Mouse (Mus musculus) c-Kit-negative CD71-positive TER-119-positive erythroid progenitor cells, embryonic 14.5 days (primary cell): ENCODE data around the gene Dgki.

Experiments
- DNase-seq: peaks from one replicate; pipeline ENCODE4 v3.0.0-alpha.2; 2013; ENCODE audit warnings: low read depth, low spot score

Dgki gene

DNA sequence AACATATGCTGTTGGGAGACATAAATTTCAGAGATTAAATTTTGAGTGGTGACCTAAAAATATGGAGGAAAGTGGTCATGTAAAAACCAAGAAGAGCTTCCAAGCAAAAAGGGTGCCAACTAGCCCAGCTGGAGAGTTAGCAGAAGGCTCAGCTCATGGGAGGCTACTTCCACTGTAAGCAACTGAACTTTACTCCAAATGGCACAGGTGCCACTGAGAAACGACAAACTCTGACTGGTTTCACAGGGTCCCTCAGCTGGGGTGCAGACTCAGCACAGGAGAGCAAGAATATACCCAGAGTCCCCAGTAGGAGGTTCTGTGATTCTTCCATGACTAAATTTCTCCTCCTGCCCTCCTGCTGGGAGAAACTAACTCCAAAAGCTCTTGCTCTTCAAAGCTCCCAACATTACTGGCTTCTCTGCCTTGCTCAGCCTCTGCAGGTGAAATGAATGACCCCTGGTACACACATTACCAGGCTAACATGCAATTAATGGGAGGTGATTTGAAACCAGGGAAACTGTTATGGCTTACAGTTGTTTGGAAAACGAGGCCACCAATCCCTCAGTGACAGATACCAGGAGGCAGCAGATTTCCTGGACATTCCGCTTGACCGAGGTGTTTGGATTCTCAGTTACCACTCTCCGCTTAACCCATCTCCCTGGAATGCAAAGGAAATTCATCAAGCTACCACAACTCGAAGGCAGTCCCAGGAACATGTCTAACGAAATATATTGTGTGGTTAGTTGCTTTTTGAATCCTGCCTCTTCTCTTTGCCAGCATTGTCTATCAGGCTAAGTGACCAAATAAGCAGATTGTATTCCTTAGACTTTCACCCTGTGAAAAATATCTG is 487.1 kb downstream of the Dgki start:
- no peak for DNase-seq

DNA sequence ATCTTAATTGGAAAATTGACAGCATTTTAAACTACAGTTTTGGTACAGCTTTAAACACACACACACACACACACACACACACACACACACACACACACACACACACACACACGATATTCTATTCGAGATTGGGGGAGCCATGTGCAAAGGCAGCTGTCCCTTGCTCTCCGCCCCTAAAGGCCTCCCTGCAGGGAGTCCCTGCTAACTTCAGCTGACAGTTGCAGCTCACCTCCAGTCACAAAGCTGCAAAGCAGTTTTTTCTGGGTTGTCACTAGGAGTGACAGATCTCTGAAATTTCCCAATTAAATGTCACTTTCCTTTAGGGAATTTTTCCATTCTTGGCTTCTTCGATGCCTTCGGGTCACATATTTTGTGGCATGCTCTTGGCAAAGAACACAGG is 489.5 kb downstream of the Dgki start:
- DNase-seq, result no peak

DNA sequence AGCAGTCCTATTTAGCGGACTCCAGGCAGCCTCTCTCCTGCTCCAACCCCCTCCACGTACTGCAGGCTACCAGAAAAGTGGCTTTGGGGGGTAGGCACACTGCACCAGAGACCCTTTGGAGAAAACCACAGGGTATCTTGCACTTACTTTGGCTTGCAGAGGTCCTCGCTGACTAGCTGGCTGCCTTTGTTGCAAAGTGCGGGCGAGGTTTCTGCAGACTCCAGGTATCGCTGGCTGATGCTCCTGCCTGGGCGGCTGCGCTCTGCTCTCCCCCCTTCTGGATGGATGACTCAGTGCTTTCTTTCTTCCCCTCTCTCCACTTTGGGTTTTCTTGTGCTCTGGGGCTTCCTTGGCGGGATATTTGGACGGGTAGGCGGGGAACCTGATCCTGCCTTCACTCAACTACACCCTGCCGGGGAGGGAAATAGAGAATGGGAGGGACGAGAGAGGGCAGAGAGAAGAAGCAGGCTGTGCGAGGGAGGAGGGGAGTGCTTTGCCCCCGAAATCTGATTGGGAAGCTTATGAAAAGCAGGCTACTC is 490.2 kb downstream of the Dgki start, which contains the start of gene Ptn:
Ptn (minus strand) TSS at position 474 of the 539 bp plus-strand sequence.
- DNase-seq, result no peak

DNA sequence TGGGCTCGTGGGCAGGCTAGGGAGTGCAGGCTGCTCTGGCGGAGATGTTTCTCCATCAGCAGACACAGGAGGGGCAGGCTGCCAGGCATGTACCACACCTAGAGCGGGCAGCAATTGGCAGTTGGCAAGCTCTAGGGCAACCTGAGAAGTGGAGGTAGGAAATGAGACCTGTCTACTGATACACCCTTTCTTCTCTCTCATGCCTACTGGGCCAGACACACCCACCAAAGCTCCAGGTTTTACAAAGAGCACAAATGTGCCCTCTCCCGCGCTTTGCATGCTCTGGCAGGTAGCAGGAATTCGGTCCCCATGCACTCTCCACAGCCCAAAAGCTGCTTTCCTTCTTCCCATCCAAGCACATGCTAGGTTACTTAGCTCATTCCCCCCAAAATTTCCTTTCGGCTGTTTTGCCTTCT is 490.7 kb downstream of the Dgki start:
- DNase-seq, result no peak

DNA sequence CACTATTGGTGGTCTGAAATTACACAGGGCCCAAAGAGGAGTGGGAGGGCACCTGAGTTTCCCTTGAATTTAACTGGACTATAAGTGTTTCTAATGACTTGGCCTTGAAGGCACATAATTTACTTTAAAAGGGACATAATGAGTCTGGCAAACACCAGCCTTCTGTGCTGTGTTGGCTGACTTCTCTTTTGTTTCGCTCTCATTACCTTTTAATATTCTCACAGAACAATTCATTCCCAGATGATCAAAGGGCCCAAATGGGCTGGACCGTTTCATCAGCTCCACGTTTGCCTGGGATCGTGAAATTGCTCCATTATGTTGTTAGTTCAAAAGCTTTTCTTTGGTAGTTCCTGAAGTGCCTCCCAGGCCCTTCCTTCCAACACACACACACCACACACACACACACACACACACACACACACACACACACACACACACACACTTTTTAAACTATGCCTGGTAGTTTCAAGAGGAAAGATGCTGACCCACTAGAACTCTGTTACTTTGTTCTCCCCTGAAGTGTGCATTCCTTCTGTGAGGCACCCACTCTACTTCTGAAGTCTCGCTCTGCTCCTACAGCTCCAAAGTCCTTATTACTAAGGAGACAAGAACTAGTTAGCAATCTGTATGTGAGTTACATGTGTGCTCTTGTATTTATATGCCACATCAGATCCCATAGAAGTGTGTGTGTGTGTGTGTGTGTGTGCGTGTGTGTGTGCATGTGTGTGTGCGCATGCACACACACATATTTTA is 491.5 kb downstream of the Dgki start:
- no peak for DNase-seq

DNA sequence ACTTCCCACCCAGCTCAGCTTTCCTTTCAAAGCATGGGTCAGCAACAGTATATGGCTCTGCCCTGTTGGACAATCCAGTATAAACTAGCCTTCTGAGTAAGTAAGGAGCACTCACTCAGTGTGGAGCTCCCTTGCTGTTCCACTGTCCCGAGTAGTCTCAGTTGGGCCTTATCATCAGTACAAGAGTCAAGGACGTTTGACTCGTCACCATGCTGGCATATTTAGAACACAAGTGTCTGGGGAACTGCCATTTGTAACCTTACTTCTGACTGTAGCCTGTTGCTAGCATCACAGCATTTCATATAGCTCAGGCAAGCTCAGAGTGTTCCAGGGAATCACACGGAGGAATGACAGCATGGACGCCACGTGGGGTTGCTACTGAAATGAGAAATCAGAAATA is 493.1 kb downstream of the Dgki start:
- no peak for DNase-seq

DNA sequence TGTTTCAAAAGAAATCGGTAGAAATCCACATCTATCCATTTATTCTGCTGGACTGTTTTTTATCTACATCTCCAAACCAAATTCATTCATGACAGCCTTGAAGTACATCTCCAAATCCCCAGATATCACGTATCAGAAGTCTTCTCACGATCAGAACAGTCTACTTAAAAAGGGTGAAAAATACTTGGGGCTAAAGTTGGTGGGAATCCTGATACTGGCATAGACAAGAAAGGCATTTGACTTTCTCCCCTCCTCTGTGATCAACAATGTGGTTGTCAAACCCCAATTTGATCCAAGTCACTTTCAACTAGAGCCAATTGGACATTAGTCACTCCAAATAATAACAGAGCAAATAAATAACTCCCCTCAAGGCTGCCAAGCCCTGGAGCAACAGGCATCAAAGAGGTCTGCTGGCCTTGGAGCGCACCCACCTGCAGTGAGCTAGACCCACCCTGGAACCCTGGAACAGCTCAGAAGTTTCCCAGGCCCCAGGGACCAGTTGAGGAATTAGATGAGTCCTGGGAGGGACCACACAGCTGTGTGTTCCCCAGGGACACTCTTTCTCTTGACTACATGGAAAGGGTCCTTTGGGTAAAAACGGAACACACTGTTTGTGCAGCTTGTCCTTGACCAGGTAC is 499.6 kb downstream of the Dgki start:
- no peak for DNase-seq

DNA sequence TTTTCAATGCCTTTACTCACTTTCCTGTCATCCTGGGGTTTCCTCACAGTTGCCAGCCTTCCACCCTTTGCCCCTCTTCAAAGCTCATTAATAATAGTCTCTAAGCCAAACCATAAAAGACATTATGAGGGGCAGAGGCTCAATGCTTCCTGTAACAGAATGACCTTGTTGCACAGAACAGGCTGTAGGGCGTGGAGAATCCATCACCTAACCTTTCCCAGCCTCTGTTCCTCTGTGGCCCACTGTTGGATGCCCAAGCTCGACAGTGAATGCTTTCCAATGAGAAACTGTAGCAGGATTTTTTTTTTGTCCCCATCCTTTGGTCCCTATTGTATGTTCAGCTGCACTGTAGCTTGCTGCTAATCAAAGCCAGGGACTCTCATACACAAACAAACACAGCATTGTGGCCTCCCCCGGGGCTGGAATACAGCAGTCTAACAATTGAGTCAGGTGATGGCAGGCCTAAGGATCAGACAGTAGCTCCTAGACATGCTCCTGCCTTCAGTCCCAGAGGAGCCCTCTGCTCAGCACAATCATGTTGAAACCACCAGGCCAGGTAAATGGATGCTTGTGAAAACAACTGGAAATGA is 502.8 kb downstream of the Dgki start:
- no peak for DNase-seq
